Mouse (Mus musculus) adrenal gland (tissue): ENCODE measurements at regions not wholly inside any gene's neighbourhood (a gene's known extent, or its start where the extent isn't known, plus 50 kb on each side); places are given as distances from the start of the nearest gene placed in this dataset.

Source experiments
- intact Hi-C: fragments of 180-260 bp; cut with DNase I; formaldehyde crosslinking; loops from one replicate; pipeline ENCODE4 v1.15.1; 2025

DNA sequence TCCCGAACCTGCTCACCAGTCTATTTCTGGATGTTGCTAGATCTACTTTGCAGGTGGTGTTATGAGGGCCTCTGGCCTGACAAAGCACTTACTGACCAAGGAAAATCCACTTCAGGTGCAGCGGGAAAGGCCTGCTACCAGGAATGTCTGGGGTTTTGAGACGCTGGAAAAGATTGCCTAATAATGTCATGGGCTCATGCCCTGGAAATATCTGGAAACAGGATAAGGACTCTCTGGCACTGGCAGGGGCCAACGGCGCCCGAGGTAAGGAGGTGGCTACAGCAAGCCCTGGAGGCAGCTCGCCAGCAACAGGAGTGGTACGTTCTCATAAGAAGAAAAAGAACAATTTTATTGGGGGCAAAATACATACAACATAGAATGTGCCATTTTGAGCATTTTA is 94.7 kb downstream of the Zfp36l1 start:
- intact Hi-C loops: no loop called here

DNA sequence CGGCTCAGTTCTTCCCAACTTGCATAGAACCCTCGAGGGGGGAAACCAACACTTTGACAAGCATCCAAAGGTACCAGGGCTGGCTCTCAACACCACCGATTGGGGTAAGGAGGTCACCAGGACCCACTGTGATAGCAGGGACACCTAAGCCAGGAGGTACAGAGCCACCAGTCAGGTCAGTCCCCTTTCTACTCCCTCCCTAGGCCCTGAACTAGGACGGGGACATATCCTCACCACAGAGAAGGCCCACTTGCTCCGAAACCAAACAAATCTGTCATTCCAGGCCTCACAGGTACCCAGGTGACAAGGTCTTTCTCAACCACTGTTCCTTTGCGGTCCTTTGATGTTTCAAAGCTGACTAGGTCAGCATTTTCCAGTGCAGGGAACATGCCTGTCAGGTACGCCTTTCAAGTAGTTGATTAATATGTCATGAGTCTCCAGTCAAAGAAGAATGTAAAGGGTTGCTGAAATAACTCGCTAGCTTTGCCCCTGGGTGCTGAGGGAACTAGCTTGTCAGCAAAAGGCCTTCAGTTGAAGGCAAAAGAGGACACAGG is 95.4 kb downstream of the Zfp36l1 start:
- intact Hi-C loops: no loop called here

DNA sequence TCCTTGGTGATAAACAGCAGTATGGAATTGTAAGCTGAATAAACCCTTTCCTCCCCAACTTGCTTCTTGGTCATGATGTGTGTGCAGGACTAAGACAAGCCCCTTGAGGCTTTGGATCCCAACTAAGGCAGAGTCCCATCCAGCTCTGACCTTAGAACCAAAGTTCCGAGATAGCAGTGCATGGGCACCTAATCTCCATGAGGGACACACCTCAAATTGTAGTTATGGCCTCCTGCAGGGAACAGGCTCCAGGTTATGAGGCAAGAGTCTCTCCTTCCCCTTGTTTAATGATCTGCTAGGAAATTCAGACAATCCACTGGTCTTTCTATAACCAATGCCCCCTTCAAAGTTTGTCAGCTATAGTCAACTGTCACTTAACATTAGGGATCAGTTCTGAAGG is 96.9 kb downstream of the Zfp36l1 start:
- intact Hi-C loops: no loop called here

DNA sequence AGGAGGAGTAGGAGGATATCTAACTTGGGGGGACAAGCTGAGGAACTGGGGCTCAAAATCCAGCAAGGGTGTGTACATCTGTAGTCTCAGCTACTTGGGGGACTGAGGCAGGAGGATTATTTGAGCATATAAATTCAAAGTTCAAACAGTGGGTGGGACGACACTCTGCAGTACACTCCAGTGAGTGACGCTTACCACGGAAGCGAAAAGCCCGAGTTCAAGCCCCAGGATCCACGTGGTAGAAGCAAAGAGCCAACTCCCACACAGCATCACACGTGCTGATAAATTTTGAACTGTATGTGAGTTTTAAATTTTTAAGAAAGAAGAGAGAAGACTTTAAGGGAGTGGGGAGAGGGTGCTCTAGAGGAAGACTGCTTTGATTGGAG is 98.2 kb downstream of the Zfp36l1 start:
- intact Hi-C loops: loop anchor here (5.0 kb wide), 1 partner anchor 88 kb away; no protein-coding TSS in a partner anchor

DNA sequence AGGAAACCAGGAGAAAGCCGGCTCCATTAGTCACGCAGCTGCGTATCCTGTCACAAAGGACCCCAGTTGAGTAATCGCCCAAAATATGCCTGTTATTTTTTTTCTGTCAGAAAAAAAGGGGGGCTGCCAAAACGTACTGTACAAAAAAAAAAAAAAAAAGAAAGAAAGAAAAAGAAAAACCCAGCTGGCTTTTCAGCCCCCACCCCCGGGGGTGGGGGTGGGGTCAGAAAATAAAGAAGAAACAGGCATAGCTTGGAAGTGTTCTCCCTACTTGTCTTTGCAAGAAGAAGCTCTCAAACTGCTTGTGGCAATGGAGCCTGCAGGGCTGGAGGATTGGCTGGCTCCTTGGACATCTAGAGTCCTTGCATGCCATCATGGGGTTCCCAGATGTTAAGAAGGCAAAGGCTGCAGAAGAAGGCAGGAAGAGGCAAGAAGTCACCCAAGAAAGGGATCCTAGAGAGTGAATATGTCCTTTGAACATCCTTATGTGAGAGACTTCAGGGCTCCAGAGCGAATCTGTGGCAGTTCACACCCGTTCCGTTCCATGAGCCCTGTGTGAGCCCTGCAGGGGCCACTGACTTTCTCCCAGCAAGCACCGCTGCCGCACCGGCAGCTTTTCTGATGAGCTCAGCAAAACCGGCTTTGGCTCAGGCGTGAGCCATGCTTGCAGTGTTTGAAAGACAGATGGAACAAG is 98.8 kb downstream of the Zfp36l1 start:
- intact Hi-C loops: loop anchor here (5.0 kb wide), 1 partner anchor 88 kb away; no protein-coding TSS in a partner anchor

DNA sequence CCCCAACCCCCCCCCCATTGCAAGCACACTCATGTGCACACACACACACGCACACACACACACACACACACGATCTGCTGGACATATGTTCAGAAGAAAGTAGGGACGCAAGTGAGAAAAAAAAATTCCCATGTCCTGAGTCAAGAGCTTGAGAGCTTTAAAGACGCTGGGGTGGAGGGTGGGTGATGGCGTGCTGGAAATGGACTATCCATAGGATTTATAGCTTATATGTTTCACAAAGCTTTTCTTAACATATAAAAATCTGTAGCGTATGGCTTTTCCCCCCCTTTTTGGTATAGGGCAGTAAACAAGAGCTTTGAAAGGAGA is 99.3 kb downstream of the Zfp36l1 start:
- intact Hi-C loops: loop anchor here (5.0 kb wide), 1 partner anchor 89 kb away; no protein-coding TSS in a partner anchor

DNA sequence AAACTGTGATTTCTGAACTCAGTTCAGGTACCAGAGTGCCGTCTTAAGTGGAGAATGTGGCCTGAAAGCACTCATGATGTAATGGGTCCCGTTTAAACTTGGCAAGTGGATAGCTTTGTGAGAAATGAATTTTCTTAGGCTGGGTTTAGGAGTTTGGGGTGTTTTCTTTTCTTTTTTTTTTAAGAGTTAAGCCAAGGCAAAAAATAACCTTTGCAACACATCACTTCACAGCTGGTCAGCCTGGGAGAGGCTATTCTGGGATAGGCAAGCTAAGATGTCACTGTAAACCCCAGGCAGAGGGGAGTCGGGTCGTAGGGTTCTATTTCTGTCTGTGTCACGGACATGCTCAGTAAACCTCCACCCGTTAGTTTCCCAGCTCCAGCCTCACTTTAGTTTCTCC is 100.9 kb downstream of the Zfp36l1 start:
- intact Hi-C loops: loop anchor here (5.0 kb wide), 1 partner anchor 90 kb away; no protein-coding TSS in a partner anchor

DNA sequence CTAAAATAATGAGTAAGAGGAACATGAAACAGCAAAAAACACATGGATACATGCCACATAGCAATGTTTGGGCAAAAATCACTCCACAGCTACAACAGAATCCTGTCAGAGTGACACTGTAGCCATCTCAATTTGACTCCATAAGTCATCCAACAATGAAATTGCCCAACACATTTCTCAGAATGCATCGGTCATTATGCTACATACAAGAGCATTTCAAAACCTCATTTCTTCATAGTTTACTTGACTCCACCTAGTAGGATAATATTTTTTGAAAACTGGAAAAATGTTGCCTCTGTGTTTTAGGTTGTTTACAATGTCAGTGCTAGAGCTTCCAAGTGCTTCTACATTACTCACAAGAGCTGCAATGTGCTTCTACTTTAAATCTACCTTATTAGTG is 101.9 kb downstream of the Zfp36l1 start:
- intact Hi-C loops: loop anchor here (5.0 kb wide), 1 partner anchor 91 kb away; no protein-coding TSS in a partner anchor

DNA sequence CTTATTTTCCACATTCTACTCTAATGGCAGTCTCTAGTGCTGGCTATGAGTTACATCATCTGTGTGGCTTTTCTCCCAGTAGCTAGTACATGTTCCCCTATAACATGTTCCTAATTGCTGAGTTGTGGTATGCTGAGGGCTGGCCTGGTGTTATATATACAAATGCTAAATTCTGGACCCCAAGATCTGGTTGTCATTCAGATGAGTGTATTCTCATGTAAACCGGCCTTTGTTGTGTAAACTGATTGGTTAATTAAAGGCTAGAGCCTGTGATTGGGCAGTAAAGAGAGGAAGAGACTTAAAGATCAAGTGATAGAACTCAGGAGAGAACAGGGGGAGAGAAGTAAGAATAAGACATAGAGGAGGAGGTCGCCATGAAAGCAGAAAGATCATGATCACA is 102.6 kb downstream of the Zfp36l1 start:
- intact Hi-C loops: loop anchor here (5.0 kb wide), 1 partner anchor 92 kb away; no protein-coding TSS in a partner anchor

DNA sequence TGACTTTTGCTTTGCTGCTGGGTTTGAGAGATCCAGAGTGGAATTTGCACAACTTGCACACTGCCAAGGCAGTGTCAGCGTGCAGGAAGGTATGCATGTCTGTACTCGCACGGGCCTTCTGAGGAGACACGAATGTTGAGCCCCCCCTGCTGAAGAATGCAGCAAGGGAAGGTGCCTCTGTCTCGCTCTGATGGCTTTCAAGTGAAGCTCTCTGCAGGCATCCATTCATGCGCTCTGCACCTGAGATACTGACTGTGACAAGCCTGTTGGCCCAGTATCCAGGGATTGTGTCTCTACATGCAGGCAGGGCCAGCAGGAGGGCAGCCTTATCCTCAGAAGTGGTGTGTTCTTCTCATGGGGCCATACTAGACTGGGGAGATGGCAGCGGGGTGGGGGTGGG is 105.0 kb downstream of the Zfp36l1 start:
- intact Hi-C loops: no loop called here

DNA sequence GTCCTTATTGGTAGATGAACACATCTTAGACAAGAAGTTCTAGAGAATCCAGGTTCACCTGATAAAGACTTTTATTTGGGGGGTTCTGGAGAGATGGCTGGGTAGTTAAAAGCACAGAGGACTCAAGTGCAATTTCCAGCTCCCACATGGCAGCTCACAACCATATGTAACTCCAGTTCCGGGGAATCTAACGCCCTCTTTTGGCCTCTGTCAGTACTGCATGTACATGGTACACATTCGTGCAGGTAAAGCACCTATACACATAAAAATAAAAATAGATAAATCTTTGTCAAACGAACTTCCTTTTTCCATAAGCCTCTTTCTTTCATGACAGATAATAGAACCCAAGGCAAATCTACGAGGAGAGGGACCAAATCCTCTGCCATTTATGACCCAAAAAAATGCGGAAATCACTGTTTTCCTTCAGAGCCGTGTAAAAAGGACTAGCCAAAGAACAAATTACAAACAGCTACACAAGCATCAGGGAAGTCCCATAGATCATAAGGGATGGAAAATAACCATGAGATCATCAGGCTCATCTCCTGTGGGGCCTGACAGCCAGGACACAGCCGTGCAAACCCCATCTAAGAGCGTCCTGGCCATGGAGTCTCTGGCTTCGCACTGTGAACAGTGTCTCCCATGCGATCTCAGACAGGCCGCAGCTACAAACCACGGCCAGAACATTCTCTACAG is 107.4 kb downstream of the Zfp36l1 start:
- intact Hi-C loops: no loop called here

DNA sequence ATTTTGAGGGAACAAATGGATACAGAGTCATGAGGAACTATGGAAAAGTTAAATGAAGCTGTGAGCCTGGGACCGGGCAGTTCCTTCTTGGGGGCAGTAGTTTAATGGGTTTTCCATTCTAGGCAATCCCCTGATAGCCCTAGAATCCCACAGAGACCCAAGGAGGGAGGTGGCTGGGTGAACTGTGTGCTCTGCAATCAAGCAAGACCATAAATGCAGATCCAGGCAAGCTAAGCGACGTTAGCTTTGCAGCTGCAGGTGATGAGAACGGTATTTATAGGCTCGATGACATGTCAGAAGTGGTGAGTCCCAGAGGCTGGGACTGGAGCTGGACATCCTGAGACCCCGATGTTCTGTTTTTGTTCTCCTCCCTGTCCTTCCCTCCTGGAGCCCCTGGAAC is 108.2 kb downstream of the Zfp36l1 start:
- intact Hi-C loops: no loop called here

DNA sequence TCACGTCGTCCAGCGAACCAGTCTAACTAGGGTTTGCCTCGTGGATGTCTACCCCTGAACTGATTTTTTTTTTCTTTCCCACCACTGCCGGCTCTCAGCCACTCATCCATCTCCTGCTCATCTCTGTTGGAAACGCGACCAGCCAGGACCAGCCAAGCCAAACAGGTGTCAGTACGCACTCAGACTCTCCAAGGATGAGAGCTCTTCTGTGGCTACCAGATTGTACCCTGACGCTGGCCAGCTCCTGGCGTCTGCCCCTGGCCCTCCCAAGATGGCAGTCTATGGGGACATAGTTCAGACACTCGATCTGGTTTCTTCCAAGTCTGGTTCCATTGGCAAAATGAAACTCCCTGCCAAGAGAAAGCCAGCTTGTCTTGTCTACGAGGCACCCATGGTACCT is 109.3 kb downstream of the Zfp36l1 start:
- intact Hi-C loops: no loop called here

DNA sequence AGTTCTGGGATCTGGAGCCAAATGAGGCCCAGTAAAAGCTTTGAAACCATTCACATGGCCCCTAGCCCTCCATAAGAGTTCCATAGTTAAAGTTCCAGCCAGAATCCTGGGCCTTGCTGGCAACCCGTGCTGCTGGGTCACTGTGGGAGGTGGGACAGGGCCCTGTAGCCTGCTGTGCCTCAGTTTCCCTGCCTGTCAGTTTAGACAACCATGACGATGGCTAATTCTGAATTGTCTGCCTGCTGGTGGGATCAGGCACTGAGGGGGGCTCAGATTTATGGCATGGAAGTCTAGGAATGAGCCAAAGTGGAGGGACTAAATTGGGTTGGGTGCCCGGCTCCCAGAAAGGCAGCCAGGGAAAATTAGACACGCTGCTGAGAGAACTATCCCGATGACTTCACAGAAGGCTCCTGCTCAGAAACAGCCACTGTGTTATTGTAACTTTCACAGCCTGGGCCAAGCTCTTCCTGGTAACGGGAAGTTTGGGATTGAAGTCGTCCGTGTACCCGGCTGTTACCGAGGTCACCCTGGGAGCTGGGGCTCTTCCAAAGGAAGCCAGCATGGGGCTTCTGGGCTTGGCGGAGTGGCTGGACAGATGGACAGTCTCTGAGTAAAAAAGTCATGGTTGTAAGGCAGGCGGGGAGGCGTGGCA is 110.2 kb downstream of the Zfp36l1 start:
- intact Hi-C loops: no loop called here

DNA sequence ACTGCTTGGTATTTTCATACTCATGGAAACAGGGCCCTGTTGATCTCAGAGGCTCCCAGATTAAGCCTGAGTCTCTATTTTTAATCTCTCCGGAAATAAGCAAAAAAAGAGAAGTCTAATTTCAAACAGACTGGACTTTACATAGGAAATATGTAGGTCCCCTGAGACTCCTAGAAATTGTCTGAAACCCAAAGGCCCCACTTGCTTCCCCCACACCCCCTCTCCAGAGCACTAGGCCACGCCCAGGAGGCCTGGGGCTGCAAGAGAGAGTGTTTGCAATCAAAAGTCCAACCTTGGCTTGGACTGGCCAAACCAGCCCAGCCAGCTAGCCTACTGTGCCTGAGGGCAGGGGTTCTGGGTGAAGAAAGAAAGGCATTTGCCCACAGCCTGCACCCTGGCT is 111.0 kb downstream of the Zfp36l1 start:
- intact Hi-C loops: no loop called here

DNA sequence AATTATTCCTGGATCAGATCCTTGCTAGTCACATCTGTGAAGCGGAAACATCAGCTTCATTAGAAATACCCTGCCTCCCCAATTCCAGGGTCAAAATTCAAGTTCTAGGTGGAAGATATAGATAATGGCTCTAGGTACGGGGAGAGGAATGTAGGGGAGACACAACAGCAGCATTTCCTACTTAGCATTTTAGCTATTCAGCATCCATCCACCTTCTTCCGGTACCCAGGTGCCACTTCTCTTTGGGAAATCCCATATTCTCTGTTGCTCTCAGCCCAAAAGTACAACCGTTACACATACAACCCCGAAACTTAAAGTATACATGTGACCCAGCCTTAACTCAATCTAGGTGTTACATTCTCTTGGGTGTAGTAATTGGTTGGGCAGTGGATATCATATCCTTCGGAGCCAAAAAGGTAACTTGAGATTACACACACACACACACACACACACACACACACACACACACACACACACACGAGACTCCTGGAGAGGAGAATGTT is 112.9 kb downstream of the Zfp36l1 start:
- intact Hi-C loops: no loop called here

DNA sequence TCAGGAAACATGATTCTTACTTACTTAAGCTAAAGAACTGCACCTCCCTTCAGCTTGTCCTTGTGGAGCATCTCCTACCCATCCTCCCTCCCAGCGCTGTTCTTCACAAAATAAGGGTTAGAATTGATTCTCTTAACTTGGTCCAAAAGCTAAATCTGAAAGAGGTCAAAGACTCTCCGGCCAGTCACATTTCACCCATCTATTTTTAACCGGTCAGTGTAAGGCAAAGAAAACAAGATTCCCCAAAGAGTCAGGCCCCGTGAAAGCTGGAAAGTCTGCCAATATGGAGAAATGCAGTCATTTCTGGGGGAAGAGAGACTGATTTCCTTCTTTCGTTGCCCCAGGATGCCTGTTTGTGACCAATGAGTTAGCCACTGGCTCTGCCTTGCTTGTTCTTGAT is 114.0 kb downstream of the Zfp36l1 start:
- intact Hi-C loops: no loop called here

DNA sequence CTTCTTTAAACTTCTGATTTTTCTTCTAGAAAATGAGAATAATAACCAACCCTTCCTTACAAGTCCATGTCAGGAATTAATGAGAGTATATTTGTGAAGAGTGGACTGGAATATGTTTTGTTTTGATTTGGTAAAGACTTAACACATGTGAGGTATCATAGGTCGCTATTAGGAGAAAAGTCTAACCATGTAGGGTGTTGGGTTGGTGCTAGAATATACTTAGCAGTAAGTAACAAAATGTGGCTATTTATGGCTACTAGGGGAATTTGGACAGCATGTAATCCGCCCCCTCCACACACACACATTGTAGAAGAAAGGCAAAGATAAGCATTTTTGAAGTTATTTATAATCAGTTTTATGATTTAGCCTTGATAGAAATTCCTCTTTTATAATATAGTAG is 114.5 kb downstream of the Zfp36l1 start:
- intact Hi-C loops: no loop called here

DNA sequence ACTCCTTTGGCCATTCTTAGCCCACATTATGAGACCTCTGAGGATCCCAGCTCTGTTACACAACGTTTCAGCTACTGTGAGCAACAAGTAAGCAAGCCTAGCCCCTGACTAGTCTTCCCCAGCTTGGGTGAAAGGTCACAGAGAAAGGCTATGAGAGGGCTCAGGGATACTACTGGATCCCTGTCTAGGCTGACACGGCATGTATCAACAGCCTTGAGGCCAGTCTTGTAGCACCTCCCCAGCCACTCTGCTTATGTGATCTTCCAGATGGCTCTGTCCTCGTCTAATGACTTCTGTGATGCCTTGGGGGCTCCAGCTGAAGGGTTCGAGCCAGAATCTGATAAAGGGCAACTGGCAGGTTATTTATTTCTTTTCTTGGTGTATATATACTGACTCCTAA is 115.6 kb downstream of the Zfp36l1 start:
- intact Hi-C loops: no loop called here

DNA sequence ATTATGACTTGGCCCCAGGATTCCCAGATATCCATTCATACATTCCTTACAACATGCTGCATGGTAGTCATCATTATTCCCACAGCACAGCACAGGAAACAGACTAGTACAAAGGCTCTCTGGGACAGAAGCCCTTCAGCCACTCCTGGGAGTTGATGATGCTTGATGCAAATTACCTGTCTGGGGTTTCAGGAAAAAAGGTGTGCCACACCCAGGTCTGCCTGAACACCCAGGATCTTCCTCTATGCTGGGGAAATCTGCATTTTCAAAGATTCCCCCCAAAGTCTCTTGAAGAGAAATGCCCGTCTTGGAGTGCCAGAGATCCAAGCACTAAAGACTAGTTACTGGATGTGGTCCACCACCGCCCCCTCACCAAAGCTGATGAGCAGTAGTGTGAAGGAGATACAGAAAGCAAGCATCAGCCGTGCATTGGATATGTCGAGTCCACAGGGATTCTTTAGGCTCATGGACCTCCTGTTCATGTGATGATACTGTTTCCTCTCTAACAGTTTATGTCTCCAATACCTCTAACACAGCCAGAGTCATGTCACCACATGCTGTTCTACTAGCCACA is 117.2 kb downstream of the Zfp36l1 start:
- intact Hi-C loops: no loop called here

DNA sequence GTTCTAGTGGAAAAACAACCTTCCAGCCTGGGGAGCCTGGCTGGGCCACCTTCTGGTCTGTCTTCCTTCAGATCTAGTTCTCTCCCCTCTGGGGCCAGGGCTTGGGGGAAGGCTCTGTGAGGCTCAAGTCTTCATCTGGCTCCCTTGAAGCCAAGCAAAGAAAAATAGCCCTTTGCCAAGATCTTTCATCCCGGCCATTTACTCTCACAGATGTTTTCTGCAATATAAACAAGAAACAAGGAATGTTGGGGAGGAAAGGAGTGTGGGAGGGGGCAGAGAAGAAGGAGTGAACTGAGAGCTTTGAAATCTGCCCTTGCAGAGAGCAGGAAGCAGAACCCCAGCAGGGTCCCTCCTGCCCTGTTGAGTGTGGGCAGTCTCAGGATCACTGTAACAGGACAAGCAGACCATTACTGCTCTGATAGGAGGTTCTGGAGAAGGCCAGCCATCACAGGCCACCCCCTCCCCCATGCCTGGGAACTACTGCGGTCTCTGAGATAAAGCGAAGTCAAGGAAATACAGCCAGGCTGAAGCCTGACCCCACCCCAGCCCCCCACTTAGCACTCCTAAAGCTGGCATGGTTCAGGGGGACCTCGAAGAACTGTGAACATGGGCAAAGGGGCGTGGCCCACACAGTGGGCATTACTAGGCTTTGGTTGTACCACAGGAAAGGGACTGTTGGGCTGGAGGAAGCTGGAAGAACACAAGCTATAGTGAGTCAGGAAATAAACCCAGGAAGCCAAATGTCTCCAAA is 118.8 kb downstream of the Zfp36l1 start:
- intact Hi-C loops: no loop called here
